Mouse (Mus musculus): ENCODE results near the gene Glrx5. TPM values are rescaled to one million over a fixed set of nuclear protein-coding genes. Genes with fewer than 3 reads are reported as not detected.

Gene Glrx5
- 22.6 to 29.4 TPM (median 26.3 TPM) in 4 replicates for total RNA-seq (2023; ENCODE audit: inconsistent age)

GRCm38 (mm10) chr12:105032147-105032831, at the start of gene Glrx5:
TSS of gene Glrx5 (plus strand) at chr12:105032688.

GRCm38 (mm10) chr12:105009370-105010212, 22.9 kb upstream of the Glrx5 start, which contains the start of gene Syne3:
TSS of gene Syne3 (minus strand) at chr12:105009809.

Other genes starting within 250 kb of the Glrx5 start
- not detected in 4 replicates for gene Clmn, start 167.6 kb upstream of the Glrx5 start, total RNA-seq (2023; ENCODE audit: inconsistent age)
- 32.5 to 38.6 TPM (median 35.7 TPM) in 4 replicates for gene Syne3, start 22.9 kb upstream of the Glrx5 start, total RNA-seq (2023; ENCODE audit: inconsistent age)
- gene Tcl1b2, start 113.3 kb downstream of the Glrx5 start, total RNA-seq (2023; ENCODE audit: inconsistent age), result not detected in 4 replicates
- gene Tcl1b1, start 127.0 kb downstream of the Glrx5 start, total RNA-seq (2023; ENCODE audit: inconsistent age), result not detected in 4 replicates
- gene Tcl1b5, start 143.7 kb downstream of the Glrx5 start, total RNA-seq (2023; ENCODE audit: inconsistent age), result not detected in 4 replicates
- gene Tcl1b3, start 158.4 kb downstream of the Glrx5 start, total RNA-seq (2023; ENCODE audit: inconsistent age), result not detected in 4 replicates
- not detected in 4 replicates for gene Tcl1b4, start 169.3 kb downstream of the Glrx5 start, total RNA-seq (2023; ENCODE audit: inconsistent age)
- not detected in 4 replicates for gene Tcl1, start 190.1 kb downstream of the Glrx5 start, total RNA-seq (2023; ENCODE audit: inconsistent age)